ENCODE assay signal across 8 mouse cellular contexts in genomic region chr16:88289421-88290081, GRCm38 (mm10). TPM values are rescaled to one million over a fixed set of nuclear protein-coding genes. Genes with fewer than 3 reads are reported as not detected.
DNase-seq lines count a peak whose midpoint lies in the region; ATAC-seq lines count a peak whose summit lies in the region.

No protein-coding gene starts in this region.

- WGBS in kidney, embryonic 15.5 days: under 1% methylated on average over 40 of the region's 40 CpGs
- WGBS in forebrain, embryonic 16.5 days: under 1% methylated on average over 40 of the region's 40 CpGs
- 3% methylated on average over 40 of the region's 40 CpGs for WGBS in liver, embryonic 15.5 days (ENCODE audit: insufficient replicate concordance)

- H3K36me3 ChIP-seq in kidney, embryonic 15.5 days: no peaks in the 10 kb centered on the region
- no peaks in the 10 kb centered on the region for H3K36me3 ChIP-seq in forebrain, embryonic 16.5 days (ENCODE audit: control insufficient read depth, insufficient read depth)
- no peaks in the 10 kb centered on the region for H3K36me3 ChIP-seq in liver, embryonic 15.5 days (replicated peaks)

- H3K4me3 ChIP-seq in kidney, embryonic 15.5 days (replicated peaks): peak overlapping the region; percentile 52
- H3K4me3 ChIP-seq in forebrain, embryonic 16.5 days (replicated peaks; ENCODE audit: low read length): peak overlapping the region; percentile 61
- no peak overlapping the region for H3K4me3 ChIP-seq in liver, embryonic 15.5 days (replicated peaks)

- DNase-seq in kidney, adult 8-10 months: no peak
- peak; percentile 36 for DNase-seq in brain, adult 2 months (ENCODE audit: low read depth, low spot score)
- peak; percentile 5 for DNase-seq in telencephalon, adult 2 months (ENCODE audit: low read depth, low spot score)
- no peak for DNase-seq in layer of hippocampus, adult 11-12 months (ENCODE audit: low spot score)
- no peak for DNase-seq in cerebellum, adult 9-11 months

- 0 out of 2 replicates have a peak overlapping the region, but pooled peaks have one; percentile 21 for H3K9ac ChIP-seq in kidney, embryonic 15.5 days
- peak overlapping the region; percentile 59 for H3K9ac ChIP-seq in forebrain, embryonic 16.5 days (replicated peaks; ENCODE audit: low read depth, low read length)
- no peak overlapping the region for H3K9ac ChIP-seq in liver, embryonic 15.5 days

- H3K9me3 ChIP-seq in kidney, embryonic 15.5 days (replicated peaks): no peaks in the 10 kb centered on the region
- no peaks in the 10 kb centered on the region for H3K9me3 ChIP-seq in forebrain, embryonic 16.5 days (ENCODE audit: control insufficient read depth, low read length)
- no peaks in the 10 kb centered on the region for H3K9me3 ChIP-seq in liver, embryonic 15.5 days (replicated peaks)

- peaks cover 45% of the 10 kb centered on the region for H3K27me3 ChIP-seq in kidney, embryonic 15.5 days
- peaks cover 7% of the 10 kb centered on the region for H3K27me3 ChIP-seq in forebrain, embryonic 16.5 days (replicated peaks; ENCODE audit: control insufficient read depth, insufficient read depth, low read length)
- H3K27me3 ChIP-seq in liver, embryonic 15.5 days: peaks cover 24% of the 10 kb centered on the region

- H3K4me1 ChIP-seq in kidney, embryonic 15.5 days: peaks cover 17% of the 10 kb centered on the region
- H3K4me1 ChIP-seq in forebrain, embryonic 16.5 days (replicated peaks; ENCODE audit: control insufficient read depth, insufficient read depth, low read length): peaks cover 6% of the 10 kb centered on the region; the same call in 1 of the 2 replicates
- no peaks in the 10 kb centered on the region for H3K4me1 ChIP-seq in liver, embryonic 15.5 days (replicated peaks)

- no peak overlapping the region for H3K27ac ChIP-seq in kidney, embryonic 15.5 days
- no peak overlapping the region; the same call in 1 of the 2 replicates for H3K27ac ChIP-seq in forebrain, embryonic 16.5 days (ENCODE audit: low read length)
- H3K27ac ChIP-seq in liver, embryonic 15.5 days (replicated peaks): no peak overlapping the region

- peak; percentile 85 for ATAC-seq in kidney, embryonic 15.5 days (replicated peaks; ENCODE audit: low FRiP score)
- peak; percentile 78 for ATAC-seq in forebrain, embryonic 16.5 days
- no peak for ATAC-seq in liver, embryonic 15.5 days (ENCODE audit: insufficient read depth)

- H3K4me2 ChIP-seq in kidney, embryonic 15.5 days: peak overlapping the region; percentile 96
- peak overlapping the region; percentile 100 for H3K4me2 ChIP-seq in forebrain, embryonic 16.5 days (ENCODE audit: low read length)
- peak overlapping the region; percentile 23 for H3K4me2 ChIP-seq in liver, embryonic 15.5 days

RNA-seq across cellular contexts. Expression of gene Grik1, which starts 0.5 kb away (rescaled TPM):
- polyA plus RNA-seq in kidney, embryonic 15.5 days (2015; fragmentation: Nextera tagmentation; extraction: Ambion mirVana): 1.2 and 1.6 TPM in 2 replicates
- polyA plus RNA-seq in forebrain, embryonic 16.5 days (2015; fragmentation: Nextera tagmentation; extraction: Ambion mirVana): 14.6 and 21.6 TPM in 2 replicates
- 0.03 TPM in 1 of 2 replicates, not detected in the other for polyA plus RNA-seq in liver, embryonic 15.5 days (2015; fragmentation: Nextera tagmentation; extraction: Ambion mirVana)

Comparison
In these comparisons a context has a peak if more than half of its experiments do, and no peak if none do; other contexts are left out.
1. H3K4me2 ChIP-seq: peak in every context shown above with its lines; median percentile 100 in forebrain, embryonic 16.5 days; 96 in kidney, embryonic 15.5 days; 23 in liver, embryonic 15.5 days.
2. DNase-seq: peak in brain, adult 2 months (single experiment) and telencephalon, adult 2 months (single experiment); none in kidney, adult 8-10 months (0 of 2), layer of hippocampus, adult 11-12 months (single experiment) and cerebellum, adult 9-11 months (single experiment).